Mouse (Mus musculus) heart, embryonic 14.5 days (tissue): ENCODE measurements around the gene Dctpp1. TPM values are rescaled to one million over a fixed set of nuclear protein-coding genes. Genes with fewer than 3 reads are reported as not detected.

Experiments used
- ATAC-seq: fragments of 200-750 bp; cut with Nextera tagmentation; 2 replicates; pipeline ENCODE4 v1.8.0; 2017; ENCODE audit warnings: low read depth, moderate TSS enrichment; ENCODE audit not compliant: insufficient number of reproducible peaks, insufficient read depth, low FRiP score
- H3K27ac ChIP-seq, 2 experiments: fragments of 200-500 bp in 1 of 2; fragments of 300-500 bp in 1 of 2; sonication (generic) in 1 of 2; replicated peaks in 1 of 2; 2 replicates each; pipeline ENCODE4 v1.5.1; 2012 to 2014; ENCODE audit warnings: low read depth in 2 of 2, low read length in 2 of 2, control low read depth in 1 of 2, mild to moderate bottlenecking in 1 of 2, mixed read lengths in 1 of 2; ENCODE audit not compliant: control insufficient read depth in 1 of 2, insufficient read depth in 1 of 2
- H3K27me3 ChIP-seq: fragments of 300-500 bp; sonication (generic); 2 replicates; pipeline ENCODE4 v1.6.1; 2014; ENCODE audit warnings: mild to moderate bottlenecking, low read length, control low read depth; ENCODE audit not compliant: control insufficient read depth, insufficient read depth
- H3K36me3 ChIP-seq: fragments of 300-500 bp; sonication (generic); 2 replicates; pipeline ENCODE4 v1.6.1; 2014; ENCODE audit warnings: mild to moderate bottlenecking, control low read depth, low read length, mixed read lengths; ENCODE audit not compliant: control insufficient read depth, insufficient read depth
- H3K4me1 ChIP-seq, 2 experiments: fragments of 200-500 bp in 1 of 2; fragments of 300-500 bp in 1 of 2; sonication (generic) in 1 of 2; 2 replicates each; pipeline ENCODE4 v1.6.1; 2012 to 2014; ENCODE audit warnings: low read length in 2 of 2, control low read depth in 1 of 2, mixed read lengths in 1 of 2; ENCODE audit not compliant: control insufficient read depth in 2 of 2, insufficient read depth in 2 of 2
- H3K4me2 ChIP-seq: fragments of 300-500 bp; sonication (generic); 2 replicates; pipeline ENCODE4 v1.6.1; 2014; ENCODE audit warnings: mild to moderate bottlenecking, low read length
- H3K4me3 ChIP-seq, 2 experiments: fragments of 200-500 bp in 1 of 2; fragments of 300-500 bp in 1 of 2; sonication (generic) in 1 of 2; 2 replicates each; pipeline ENCODE4 v1.5.1; 2012 to 2014; ENCODE audit warnings: low read length in 2 of 2, mild to moderate bottlenecking in 2 of 2, control low read depth in 1 of 2, low read depth in 1 of 2, moderate library complexity in 1 of 2; ENCODE audit not compliant: control insufficient read depth in 1 of 2, insufficient read depth in 1 of 2
- H3K9ac ChIP-seq: fragments of 300-500 bp; sonication (generic); 2 replicates; pipeline ENCODE4 v1.6.1; 2014; ENCODE audit warnings: mild to moderate bottlenecking, low read length
- H3K9me3 ChIP-seq: fragments of 300-500 bp; sonication (generic); 2 replicates; pipeline ENCODE4 v1.6.1; 2016; ENCODE audit warnings: low read length, control low read depth; ENCODE audit not compliant: control insufficient read depth
- WGBS: fragments of 180-500 bp; shearing (Covaris S2); extraction: QIAGEN DNeasy Blood & Tissue Kit; methylation state at CpG from one replicate; pipeline ENCODE4 v1.1.7; 2014; 5-methylcytosine and 5-hydroxymethylcytosine counted together
- polyA plus RNA-seq: library from polyadenylated mRNA; unstranded; fragments of >200 nt; fragmentation: Nextera tagmentation; extraction: Ambion mirVana; gene quantifications from 2 replicates; pipeline ENCODE4 v1.2.1, GENCODE M21; 2014

Gene Dctpp1
- polyA plus RNA-seq, 1 experiment from 2014 or later: 172 TPM

DNA sequence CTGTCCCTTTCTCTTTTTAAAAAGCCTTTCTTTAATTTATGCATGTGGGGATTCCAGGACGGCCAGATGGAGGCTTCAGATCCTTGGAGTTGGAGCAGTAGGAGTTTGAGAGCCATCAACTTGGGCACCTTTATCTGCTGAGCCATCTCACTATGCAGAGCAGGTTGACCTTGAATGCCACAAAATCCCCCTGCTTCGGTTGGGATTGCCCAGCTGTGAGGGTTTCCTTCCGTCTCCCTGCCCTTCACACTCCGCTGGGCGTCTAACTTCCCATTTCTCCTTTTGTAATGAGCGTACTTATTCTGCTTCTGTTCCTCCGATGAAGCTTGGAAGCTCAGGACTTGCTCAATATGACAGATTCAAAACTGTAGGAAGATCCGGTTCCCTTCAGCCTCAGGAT is 29.6 kb upstream of the Dctpp1 start:
- Histone ChIP-seq H3K9me3 (peaks cover 18% of the 10 kb centered on the region), H3K27ac (no peak overlapping the region), H3K36me3 (no peaks in the 10 kb centered on the region), H3K9ac (no peak overlapping the region), H3K4me1 (no peaks in the 10 kb centered on the region), H3K4me3 (no peak overlapping the region), H3K4me2 (no peak overlapping the region), H3K27me3 (no peaks in the 10 kb centered on the region)
- 69% methylated on average over 8 of the region's 8 CpGs for WGBS
- ATAC-seq: no peak

DNA sequence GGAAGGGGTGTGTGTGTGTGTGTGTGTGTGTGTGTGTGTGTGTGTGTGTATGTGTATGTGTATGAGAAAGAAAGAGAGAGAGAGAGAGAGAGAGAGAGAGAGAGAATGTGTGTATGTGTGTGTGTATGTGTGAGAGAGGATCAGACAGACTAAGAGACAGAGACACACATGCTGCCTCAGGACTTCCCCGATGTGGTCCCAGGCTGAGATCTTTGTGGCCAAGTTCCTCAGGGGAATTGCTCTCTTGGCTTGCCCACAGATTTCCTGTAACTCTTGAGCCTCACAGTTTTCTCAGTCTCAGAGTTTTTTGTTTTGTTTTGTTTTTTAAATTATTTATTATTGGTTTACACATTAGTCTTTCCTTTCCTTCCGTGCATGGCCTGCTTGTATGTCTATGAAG is 28.8 kb upstream of the Dctpp1 start:
- Histone ChIP-seq H3K27ac (no peak overlapping the region), H3K36me3 (no peaks in the 10 kb centered on the region), H3K4me2 (no peak overlapping the region), H3K27me3 (no peaks in the 10 kb centered on the region), H3K9ac (no peak overlapping the region), H3K4me1 (no peaks in the 10 kb centered on the region), H3K9me3 (peaks cover 18% of the 10 kb centered on the region), H3K4me3 (no peak overlapping the region)
- ATAC-seq: no peak
- 77% methylated on average over 2 of the region's 2 CpGs for WGBS

DNA sequence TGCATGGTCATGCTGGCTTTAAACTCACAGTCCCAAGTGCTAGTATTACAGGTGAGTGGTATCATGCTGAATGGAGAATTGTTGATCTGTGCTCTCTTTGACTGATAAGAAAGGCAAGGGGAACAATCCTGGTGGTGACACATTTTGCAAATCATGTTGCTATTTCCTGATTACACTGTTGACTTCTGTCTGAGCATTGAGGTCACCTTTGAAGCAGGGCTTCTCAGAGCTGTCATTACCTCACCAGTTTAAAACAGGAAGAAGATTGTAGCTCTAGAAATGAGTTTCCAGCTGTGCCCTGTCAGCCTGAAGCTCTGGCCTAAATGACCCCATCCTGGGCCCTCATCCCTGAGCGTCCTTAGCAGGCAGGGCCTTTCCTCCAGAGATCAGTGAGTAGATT is 27.4 kb upstream of the Dctpp1 start:
- ATAC-seq: no peak
- WGBS: 56% methylated on average over 1 of the region's 1 CpGs
- peaks cover 18% of the 10 kb centered on the region for H3K9me3 ChIP-seq
- H3K36me3 ChIP-seq: no peaks in the 10 kb centered on the region
- no peaks in the 10 kb centered on the region for H3K4me1 ChIP-seq
- no peak overlapping the region for H3K4me2 ChIP-seq
- H3K9ac ChIP-seq: no peak overlapping the region
- no peaks in the 10 kb centered on the region for H3K27me3 ChIP-seq
- no peak overlapping the region for H3K4me3 ChIP-seq
- H3K27ac ChIP-seq: no peak overlapping the region

DNA sequence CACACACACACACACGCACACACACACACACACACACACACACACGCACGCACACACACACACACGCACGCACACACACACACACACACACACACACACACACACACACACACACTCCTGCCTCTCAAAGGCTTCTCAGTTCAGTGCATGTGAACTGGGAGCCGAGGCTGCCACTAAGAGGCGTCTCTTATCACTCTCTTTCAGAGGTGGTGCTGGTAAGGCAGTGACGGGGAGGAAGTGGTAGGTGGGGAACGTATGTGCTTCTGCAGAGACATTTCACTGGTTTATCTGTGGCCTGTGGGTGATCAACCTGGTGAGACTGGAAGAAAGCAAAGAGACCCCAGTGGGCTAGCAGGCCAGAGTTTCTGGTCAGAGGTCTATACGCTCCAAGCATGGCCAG is 24.6 kb upstream of the Dctpp1 start:
- H3K9me3 ChIP-seq: peaks cover 18% of the 10 kb centered on the region
- no peak overlapping the region for H3K4me3 ChIP-seq
- no peak for ATAC-seq
- WGBS: 37% methylated on average over 8 of the region's 10 CpGs
- H3K27ac ChIP-seq: no peak overlapping the region
- no peaks in the 10 kb centered on the region; a peak in 1 of 4 replicates for H3K4me1 ChIP-seq
- no peaks in the 10 kb centered on the region for H3K27me3 ChIP-seq
- no peak overlapping the region for H3K9ac ChIP-seq
- H3K36me3 ChIP-seq: no peaks in the 10 kb centered on the region
- H3K4me2 ChIP-seq: no peak overlapping the region

DNA sequence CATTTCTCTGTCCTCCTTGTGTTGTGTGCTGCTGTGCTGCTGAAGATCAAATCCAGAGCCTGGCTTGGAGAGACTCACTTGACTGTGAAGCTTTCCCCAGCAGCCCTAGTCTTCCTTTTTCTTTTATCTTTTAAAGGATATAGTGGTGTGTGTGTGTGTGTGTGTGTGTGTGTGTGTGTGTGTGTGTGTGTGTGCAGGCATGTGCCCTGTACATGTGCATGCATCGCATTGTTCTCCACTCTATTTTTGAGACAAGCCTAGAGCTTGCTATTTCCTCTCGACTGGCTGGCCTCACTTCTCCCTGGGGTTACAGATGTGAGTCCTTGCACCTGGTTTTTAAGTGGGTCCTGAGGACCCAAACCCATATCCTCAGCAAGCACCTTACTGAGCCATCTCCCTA is 21.7 kb upstream of the Dctpp1 start:
- Histone ChIP-seq H3K9me3 (0 out of 2 replicates have a peak, but pooled peaks cover 6% of the 10 kb centered on the region), H3K4me3 (no peak overlapping the region), H3K36me3 (no peaks in the 10 kb centered on the region), H3K27me3 (no peaks in the 10 kb centered on the region), H3K9ac (no peak overlapping the region), H3K27ac (no peak overlapping the region), H3K4me2 (no peak overlapping the region), H3K4me1 (no peaks in the 10 kb centered on the region; a peak in 1 of 4 replicates)
- ATAC-seq: no peak
- 59% methylated on average over 2 of the region's 2 CpGs for WGBS

GRCm38 (mm10) chr7:127281114-127281513 is 20.6 kb upstream of the Dctpp1 start:
- H3K27ac ChIP-seq: no peak overlapping the region; a peak in 1 of 4 replicates
- WGBS: 36% methylated on average over 4 of the region's 4 CpGs
- H3K4me1 ChIP-seq: no peaks in the 10 kb centered on the region; a peak in 1 of 4 replicates
- H3K9me3 ChIP-seq: no peaks in the 10 kb centered on the region
- H3K4me2 ChIP-seq: no peak overlapping the region
- H3K27me3 ChIP-seq: no peaks in the 10 kb centered on the region
- ATAC-seq: no peak
- no peaks in the 10 kb centered on the region for H3K36me3 ChIP-seq
- no peak overlapping the region for H3K9ac ChIP-seq
- no peak overlapping the region for H3K4me3 ChIP-seq

DNA sequence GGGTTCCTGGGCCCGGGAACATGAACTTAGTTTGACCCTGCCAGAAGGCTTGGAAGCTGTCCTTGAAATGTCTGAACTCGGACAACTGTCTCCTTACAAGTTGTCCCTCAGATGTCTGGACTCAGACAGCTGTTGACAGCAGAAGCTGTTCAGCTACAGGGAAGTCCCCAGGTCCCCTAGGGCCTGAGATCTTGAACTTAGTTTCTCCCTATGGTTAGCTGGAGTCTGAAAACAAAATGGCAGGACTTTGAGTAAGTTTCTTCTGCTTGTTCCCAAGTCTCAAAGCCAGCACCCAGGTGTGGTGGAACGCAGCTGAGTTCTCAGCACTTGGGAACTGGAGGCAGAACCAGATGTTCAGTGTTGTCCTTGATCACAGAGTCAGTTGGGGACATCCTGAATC is 19.6 kb upstream of the Dctpp1 start:
- no peak for ATAC-seq
- 45% methylated on average over 3 of the region's 3 CpGs for WGBS
- H3K9ac ChIP-seq: no peak overlapping the region
- no peaks in the 10 kb centered on the region; a peak in 1 of 4 replicates for H3K4me1 ChIP-seq
- H3K27me3 ChIP-seq: no peaks in the 10 kb centered on the region
- no peaks in the 10 kb centered on the region for H3K9me3 ChIP-seq
- no peak overlapping the region for H3K27ac ChIP-seq
- H3K4me3 ChIP-seq: no peak overlapping the region
- no peak overlapping the region for H3K4me2 ChIP-seq
- no peaks in the 10 kb centered on the region for H3K36me3 ChIP-seq

- ATAC-seq: no peak
- whole genome bisulfite sequencing: 31% methylated on average over 8 of the region's 8 CpGs
- Histone ChIP-seq H3K9ac (no peak overlapping the region), H3K27ac (no peak overlapping the region), H3K4me1 (peaks cover 2 to 4% of the 10 kb centered on the region in 2 experiments; a peak in 2 of 4 replicates), H3K36me3 (no peaks in the 10 kb centered on the region), H3K4me3 (no peak overlapping the region), H3K4me2 (no peak overlapping the region), H3K27me3 (no peaks in the 10 kb centered on the region), H3K9me3 (no peaks in the 10 kb centered on the region)
Observed at GRCm38 (mm10) chr7:127278311-127278710, 17.8 kb upstream of the Dctpp1 start.
